ENCODE assay signal across 16 mouse cellular contexts in the genomic region with DNA sequence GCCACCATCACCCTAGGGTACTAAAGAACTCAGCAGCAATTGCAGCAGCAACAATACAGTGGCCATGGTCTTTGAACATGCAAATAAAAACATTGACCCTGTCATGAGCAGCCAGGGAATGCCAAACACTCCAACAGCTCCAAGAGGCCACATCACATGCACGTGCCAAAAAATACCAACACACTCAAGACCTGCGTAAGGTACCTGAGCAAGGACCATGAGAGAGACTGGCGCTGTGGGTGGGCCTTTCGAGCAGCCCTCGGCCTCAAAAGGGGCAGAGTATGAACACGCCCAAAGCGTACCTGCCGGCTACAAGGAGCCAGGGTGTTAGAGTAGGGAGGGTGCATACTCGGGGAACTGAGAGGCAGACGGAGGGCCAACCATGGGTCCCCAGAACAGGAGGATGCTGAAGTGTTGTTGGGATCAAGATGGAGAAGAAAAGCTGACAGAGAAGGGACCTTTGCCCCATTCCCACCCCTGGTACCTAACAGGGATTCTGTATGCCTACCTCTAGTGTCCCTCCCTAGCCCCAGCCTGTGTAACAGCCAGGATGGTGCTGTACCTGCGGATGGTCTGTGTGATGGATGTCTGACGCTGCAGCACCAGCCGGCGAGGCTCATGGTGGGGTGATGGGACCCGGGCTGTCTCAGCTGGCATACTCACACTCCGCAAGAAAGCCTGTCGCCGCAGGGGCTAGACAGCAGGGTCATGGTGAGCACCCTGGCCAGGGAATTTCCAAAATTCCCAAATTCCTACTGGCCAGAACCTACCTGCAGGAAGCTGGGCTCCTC. TPM values are rescaled to one million over a fixed set of nuclear protein-coding genes. Genes with fewer than 3 reads are reported as not detected.
"Had no signal": no experiment of that assay in that cellular context is flagged by ENCODE, and none has a peak within 500 bp of the region (broad histone marks: within the 10 kb centered on the region; RNA-seq: fewer than 3 reads in every experiment).

No protein-coding gene starts in this region.

- H3K4me2 ChIP-seq: liver, embryonic 13.5 days had no signal

- H3K27ac ChIP-seq: liver, embryonic 13.5 days; midbrain, embryonic 10.5 days; stomach, postnatal 0 days had no signal

- DNase-seq: kidney, adult 8-10 months; layer of hippocampus, adult 9-11 months; layer of hippocampus, postnatal 36 days; liver, embryonic 13.5 days; liver, postnatal 0 days; right cerebral cortex, adult 18-20 months; right cerebral cortex, postnatal 25 days; thymus, postnatal 4 days had no signal

- H3K9ac ChIP-seq: liver, embryonic 13.5 days; liver, postnatal 0 days had no signal

- H3K4me3 ChIP-seq: liver, embryonic 13.5 days; midbrain, embryonic 10.5 days had no signal

- H3K9me3 ChIP-seq: liver, embryonic 13.5 days; midbrain, embryonic 10.5 days had no signal

- ATAC-seq: intestine, embryonic 16.5 days; liver, postnatal 0 days; midbrain, embryonic 16.5 days had no signal

RNA-seq across cellular contexts. Expression of gene Rhbdf1, which starts 6.5 kb away (rescaled TPM):
- total RNA-seq: megakaryocyte, adult 5-6 weeks had no signal

RNA-seq across cellular contexts. Expression of gene Il9r, which starts 15.5 kb away (rescaled TPM):
- total RNA-seq: layer of hippocampus, postnatal 36 days; left cerebral cortex, postnatal 36 days; megakaryocyte, adult 5-6 weeks had no signal
- polyA plus RNA-seq: kidney, embryonic 16.5 days; midbrain, embryonic 10.5 days; midbrain, embryonic 16.5 days; neural tube, embryonic 14.5 days; stomach, postnatal 0 days had no signal
